Mouse (Mus musculus): Measurements from ENCODE around the gene Gm609. TPM values are rescaled to one million over a fixed set of nuclear protein-coding genes. Genes with fewer than 3 reads are reported as not detected.

Gene Gm609
- total RNA-seq, 1 experiment from 2014 or later: not detected

DNA sequence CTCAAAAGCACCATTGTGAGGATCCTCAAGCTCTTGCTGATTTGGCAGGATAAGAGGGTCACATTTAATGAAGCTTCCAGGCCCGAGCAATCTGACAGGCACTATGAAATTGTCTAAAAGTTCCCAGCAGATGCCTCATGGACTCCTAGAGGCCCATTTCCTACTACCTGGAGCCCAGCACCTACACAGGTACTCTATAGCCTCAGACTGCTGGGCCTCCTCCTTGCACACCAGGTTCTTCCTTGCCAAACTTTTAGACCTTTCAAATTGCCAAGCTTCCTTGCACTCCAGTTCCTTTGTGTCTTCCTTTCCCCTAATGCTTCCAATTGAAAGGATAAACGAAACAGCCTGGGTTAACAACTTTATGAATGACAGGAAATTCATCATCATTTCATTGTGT, 89.8 kb downstream of the Gm609 start:
- no peak for ATAC-seq (replicated peaks in 1 of 2; ENCODE audit: insufficient read depth in 1 of 2, low FRiP score in 2 of 2, low TSS enrichment in 1 of 2, low read depth in 1 of 2, poor library complexity in 2 of 2, severe bottlenecking in 2 of 2)

DNA sequence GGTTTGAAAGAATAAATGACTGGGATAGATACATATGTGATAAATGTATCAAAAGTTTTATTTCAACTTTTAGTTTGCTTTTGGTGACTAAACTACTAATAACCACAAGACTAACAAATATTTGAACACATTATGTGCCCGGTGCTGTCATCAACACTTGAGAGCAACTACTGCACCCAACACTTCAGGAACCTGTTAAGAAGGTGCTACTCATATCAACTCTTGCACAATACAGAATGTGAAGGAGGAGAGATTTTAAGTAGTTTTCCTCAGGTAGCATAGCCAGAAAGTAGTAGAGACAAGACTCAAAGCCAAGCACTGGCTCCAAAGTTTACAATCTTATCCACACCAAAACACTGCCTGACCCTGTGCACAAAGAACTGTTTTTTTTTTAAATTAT, 90.7 kb downstream of the Gm609 start:
- no peak for ATAC-seq (replicated peaks in 1 of 2; ENCODE audit: insufficient read depth in 1 of 2, low FRiP score in 2 of 2, low TSS enrichment in 1 of 2, low read depth in 1 of 2, poor library complexity in 2 of 2, severe bottlenecking in 2 of 2)

DNA sequence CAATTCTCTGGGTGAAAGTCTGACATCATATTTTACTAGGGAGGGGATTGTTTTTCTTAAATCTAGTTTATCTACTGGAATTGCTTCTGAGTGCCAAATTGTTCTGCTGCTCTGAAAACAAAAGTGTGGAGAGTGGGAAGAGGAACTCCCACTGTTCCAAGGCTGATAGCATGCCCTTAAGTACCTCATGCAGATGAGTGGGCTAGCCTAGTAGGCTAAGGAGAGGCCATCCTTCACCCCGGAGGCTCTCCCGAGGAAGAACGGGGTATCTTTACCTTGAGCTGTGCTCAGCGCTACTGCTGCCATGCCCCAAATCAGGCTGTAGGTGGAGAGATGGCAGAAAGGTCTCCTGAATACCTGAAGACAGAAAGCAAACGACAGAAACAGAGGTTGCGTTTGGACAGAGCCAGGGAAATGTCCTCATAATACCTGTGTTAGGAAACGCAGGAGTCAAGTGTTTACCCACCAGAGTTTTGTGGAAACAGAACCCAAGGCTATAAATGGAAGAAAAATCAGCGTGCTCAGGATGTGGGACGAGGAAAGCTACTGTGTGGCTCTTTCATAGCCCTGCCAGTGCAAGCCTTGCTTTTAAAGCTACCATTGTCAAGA, 92.7 kb downstream of the Gm609 start:
- no peak for ATAC-seq (replicated peaks in 1 of 2; ENCODE audit: insufficient read depth in 1 of 2, low FRiP score in 2 of 2, low TSS enrichment in 1 of 2, low read depth in 1 of 2, poor library complexity in 2 of 2, severe bottlenecking in 2 of 2)

DNA sequence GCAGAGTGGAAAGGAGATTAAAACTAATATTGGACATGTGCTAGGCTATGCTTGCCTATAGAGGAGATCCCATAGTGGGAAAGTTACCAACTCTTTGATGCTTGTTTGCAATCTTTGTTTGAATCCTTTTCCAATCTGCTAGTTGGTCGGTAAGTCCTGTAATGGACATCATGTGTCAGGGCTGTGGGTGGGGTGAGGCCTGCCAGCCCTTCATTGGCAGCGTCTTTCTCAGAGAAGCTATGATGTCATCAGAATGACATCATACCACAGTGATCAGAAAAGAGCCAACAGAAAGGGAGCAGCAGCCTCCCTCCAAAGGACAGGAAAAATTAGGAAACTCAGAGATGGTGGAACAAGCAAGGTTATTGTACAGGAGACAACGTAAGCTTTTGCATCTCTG, 93.4 kb downstream of the Gm609 start:
- ATAC-seq (replicated peaks in 1 of 2; ENCODE audit: insufficient read depth in 1 of 2, low FRiP score in 2 of 2, low TSS enrichment in 1 of 2, low read depth in 1 of 2, poor library complexity in 2 of 2, severe bottlenecking in 2 of 2): no peak

DNA sequence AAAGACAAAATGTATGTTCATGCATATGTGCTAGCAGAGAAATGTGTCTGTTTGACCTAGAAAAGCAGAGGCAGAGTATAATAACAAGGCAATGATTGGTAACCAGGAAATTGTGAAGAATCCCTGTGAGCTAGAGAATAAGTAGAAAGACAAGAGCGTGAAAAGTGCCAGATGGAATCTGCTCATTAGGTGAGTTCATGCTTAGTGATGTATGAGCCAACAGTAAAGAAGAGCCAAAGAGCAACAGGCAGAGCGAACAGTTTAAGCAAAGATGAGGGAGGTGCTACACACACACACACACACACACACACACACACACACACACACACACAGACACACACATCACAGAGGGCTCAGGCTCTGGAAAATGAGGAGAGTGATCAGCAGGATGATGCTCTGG, 95.3 kb downstream of the Gm609 start:
- ATAC-seq (replicated peaks in 1 of 2; ENCODE audit: insufficient read depth in 1 of 2, low FRiP score in 2 of 2, low TSS enrichment in 1 of 2, low read depth in 1 of 2, poor library complexity in 2 of 2, severe bottlenecking in 2 of 2): no peak

DNA sequence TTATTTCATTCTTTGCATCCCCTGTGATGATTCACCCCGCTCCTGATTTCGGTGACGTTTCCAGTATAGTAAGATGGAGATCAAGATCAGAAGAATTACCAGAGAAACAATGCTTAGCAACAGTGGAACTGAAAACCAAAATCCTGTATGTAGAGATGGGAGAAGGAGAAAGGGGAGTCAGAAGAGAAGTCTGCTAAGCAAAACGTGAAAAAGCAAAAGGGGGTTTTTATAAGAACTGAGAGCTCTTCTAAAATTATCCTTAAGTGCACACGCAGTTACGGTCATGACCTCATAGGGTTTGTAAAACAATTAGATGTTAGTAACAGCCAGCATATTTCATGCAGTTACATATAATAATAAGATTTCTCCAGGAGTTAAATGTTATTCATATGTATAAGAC, 100.5 kb downstream of the Gm609 start:
- no peak for ATAC-seq (replicated peaks in 1 of 2; ENCODE audit: insufficient read depth in 1 of 2, low FRiP score in 2 of 2, low TSS enrichment in 1 of 2, low read depth in 1 of 2, poor library complexity in 2 of 2, severe bottlenecking in 2 of 2)

DNA sequence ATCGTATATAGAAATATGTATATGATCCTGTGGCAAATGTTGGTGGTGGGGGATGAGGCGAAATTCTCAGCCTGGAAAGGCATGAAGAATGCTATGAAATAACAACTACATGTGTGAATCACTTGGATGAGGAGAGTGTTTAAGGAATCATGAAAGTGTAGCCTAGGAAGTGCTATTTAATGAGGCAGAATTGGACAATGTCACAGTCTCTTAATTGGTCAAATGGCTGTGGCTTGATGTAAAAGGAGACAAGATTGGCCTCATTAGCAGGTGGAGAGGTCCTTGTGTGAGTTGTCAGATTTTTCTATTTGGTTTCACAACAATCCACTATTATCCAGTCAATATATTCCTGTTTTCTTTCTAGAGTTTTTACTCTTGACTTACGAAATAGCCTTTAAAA, 101.1 kb downstream of the Gm609 start:
- ATAC-seq (replicated peaks in 1 of 2; ENCODE audit: insufficient read depth in 1 of 2, low FRiP score in 2 of 2, low TSS enrichment in 1 of 2, low read depth in 1 of 2, poor library complexity in 2 of 2, severe bottlenecking in 2 of 2): no peak

DNA sequence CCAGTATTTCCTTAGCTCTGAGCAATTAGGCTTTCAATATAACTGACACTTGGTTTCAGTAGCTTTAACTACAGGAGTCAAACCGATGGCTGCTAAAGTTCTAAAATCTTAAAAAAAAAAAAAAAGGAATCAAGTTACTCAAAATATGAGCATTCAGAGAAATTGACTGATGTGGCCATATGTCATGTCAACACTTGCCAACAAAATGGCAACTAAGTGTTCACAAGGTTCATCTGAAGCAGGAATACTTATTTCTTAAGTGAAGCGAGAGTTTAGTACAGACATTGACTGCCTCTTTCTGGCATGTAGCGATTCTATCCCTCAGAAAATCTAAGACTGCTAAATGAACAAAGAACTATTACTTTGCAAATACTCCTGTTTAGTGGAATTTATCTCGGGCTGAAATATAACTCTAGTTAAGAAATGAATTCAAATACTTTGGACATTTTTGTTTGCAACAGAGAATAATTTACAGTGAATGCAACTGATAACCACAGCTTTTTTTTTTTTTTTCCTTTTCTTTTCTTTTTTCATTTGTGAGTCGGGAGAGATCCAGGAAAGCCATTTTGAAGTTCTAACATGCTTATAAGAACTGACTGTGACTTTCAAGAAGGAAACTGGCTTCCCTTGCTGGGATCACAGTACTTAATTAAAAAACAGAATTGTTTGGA, 102.3 kb downstream of the Gm609 start:
- no peak for ATAC-seq (replicated peaks in 1 of 2; ENCODE audit: insufficient read depth in 1 of 2, low FRiP score in 2 of 2, low TSS enrichment in 1 of 2, low read depth in 1 of 2, poor library complexity in 2 of 2, severe bottlenecking in 2 of 2)

DNA sequence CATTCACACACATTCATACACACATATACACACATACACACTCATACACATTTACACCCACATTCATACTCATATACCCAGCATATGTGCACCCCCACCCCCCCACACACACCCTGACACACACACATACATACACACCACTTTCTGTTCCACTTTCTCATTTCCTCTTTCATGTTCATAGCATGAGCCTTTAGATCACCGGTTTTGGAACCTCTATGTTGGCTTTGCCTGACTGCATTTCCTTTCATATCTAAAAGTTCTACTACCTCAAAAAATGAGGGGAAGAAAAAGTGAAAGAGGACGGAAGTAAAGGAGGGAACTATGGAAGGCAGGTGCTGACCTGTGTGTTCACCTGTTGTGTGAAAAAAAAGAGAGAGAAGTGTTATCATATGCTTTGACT, 102.9 kb downstream of the Gm609 start:
- peak; percentile 58 to 67; a peak in 3 of 4 replicates for ATAC-seq (replicated peaks in 1 of 2; ENCODE audit: insufficient read depth in 1 of 2, low FRiP score in 2 of 2, low TSS enrichment in 1 of 2, low read depth in 1 of 2, poor library complexity in 2 of 2, severe bottlenecking in 2 of 2)

DNA sequence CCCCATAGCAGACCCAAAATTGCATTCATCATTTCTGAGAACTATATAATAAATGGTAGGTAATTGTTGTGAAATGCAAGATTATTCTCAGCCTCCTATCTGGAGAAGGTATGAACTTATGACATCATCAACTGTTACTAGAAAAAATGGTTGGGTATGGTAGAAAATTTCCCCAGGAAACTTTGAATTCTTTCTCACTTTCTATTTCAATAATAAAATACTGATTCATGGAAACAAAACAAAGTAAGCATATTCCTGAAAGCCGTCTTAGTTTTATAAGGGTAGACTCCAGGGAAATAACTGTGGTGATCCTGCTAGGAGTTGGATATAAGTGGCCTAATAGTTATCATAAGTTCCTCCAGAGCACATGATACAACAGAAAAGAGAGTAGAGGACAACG, 103.7 kb downstream of the Gm609 start:
- ATAC-seq (replicated peaks in 1 of 2; ENCODE audit: insufficient read depth in 1 of 2, low FRiP score in 2 of 2, low TSS enrichment in 1 of 2, low read depth in 1 of 2, poor library complexity in 2 of 2, severe bottlenecking in 2 of 2): no peak

DNA sequence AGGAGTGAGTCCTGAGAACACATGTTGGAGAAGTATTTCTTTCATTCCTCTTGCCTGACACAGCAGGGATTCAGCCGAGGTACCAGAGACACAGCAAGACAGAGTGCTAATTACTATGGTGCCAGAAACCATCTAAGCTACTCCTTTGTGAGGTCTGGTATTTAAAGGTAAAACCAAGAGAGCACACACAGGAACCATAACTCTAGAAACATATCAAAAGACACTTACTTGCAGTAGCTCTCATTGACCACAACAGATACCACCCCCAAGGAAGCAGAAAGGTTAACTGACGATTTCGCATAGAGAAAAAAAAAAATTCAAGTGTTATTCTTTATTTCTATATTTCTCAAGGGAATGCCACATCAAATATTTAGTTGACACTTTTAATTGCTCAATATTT, 111.0 kb downstream of the Gm609 start:
- ATAC-seq (replicated peaks in 1 of 2; ENCODE audit: insufficient read depth in 1 of 2, low FRiP score in 2 of 2, low TSS enrichment in 1 of 2, low read depth in 1 of 2, poor library complexity in 2 of 2, severe bottlenecking in 2 of 2): no peak

DNA sequence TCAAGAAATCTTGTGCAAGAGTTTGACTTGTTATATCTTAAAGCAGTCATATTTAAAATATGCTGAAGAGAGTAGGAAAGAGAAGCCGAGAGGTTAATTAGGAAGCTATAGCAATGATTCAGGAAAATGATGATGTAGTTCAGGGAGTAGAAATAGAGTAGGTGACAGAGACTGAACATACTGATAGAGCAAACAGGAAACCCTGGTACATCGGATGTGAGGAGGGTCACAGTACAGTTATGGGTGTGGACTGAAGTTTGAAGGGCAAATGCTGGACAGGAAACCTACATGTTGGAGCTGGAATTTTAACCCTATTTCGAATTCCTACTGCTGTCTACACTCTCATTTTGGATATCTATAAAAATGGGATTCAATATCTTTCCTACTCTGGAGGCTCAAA, 113.8 kb downstream of the Gm609 start:
- ATAC-seq (replicated peaks in 1 of 2; ENCODE audit: insufficient read depth in 1 of 2, low FRiP score in 2 of 2, low TSS enrichment in 1 of 2, low read depth in 1 of 2, poor library complexity in 2 of 2, severe bottlenecking in 2 of 2): no peak

DNA sequence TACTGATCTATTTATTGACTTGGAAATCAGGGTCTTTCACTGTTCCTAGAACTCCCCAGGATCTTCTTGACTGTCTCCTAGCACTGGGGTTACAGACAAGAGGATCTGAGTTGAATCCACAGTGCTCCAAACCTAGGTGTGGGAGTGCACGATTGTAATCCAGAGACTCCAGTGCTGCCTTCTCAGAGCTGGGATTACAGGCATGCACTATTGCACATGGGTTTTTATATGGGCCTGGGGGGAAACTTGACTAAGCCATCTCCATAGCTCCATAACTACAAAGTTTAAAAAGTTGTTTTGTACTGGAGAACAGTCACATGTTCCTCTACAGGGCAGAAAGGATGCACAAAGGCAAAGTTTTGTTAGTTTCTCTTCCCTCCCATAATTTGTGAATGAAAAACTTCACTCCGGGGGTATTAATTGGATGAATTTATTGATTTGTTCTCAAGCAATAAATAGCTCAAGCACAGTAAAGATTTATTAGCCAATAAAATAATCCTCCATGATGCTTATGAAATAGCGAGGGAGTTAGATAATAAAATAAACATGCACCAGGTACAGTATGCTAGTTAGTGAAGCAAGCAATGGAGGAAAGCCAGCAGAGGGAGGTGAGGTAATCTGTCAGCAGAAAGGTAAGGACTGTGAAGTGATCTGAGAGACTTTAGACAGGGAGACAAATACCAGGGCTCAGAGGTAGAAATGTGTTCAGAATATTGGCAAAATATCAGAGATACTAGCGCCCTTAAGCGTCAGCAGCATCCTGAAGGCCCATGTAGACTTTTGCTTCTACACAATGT, 114.4 kb downstream of the Gm609 start:
- no peak for ATAC-seq (replicated peaks in 1 of 2; ENCODE audit: insufficient read depth in 1 of 2, low FRiP score in 2 of 2, low TSS enrichment in 1 of 2, low read depth in 1 of 2, poor library complexity in 2 of 2, severe bottlenecking in 2 of 2)

DNA sequence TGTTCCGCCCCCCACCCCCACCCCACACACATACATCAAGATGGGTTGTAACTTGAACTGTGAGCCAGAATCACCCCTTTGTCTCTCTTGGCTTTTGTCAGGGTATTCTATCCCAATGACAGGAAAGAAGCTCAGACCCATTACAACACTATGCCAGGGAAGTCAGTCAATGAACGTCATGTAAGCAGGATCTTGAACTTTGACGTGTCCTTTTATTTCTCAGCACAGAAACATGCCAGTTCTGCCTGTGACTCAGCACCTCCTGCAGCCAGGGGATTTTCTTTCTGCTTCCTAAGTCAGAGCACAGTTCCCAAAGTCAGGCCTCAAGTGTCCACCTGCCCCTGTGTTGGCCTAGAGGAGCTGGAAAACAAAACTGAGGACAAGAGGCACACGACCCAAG, 115.4 kb downstream of the Gm609 start:
- ATAC-seq (replicated peaks in 1 of 2; ENCODE audit: insufficient read depth in 1 of 2, low FRiP score in 2 of 2, low TSS enrichment in 1 of 2, low read depth in 1 of 2, poor library complexity in 2 of 2, severe bottlenecking in 2 of 2): no peak

DNA sequence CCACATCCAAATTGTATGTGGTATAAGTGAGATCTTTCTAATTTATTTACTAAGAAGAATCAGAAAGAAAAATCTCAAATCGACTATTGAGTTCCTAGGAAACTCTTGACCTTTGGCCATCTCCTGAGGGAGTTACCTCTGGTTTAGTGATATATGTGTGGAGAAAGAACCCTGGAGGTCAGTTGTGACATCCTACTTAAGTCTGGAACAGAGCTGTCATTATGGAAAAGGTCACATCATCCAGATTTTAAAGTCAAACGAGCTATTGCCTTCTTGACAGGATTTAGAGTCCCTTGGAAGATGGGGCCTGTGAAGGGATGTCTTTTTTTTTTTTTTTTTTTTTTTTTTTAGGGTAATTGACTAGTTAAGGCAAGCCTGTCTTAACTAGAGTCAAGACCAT, 116.0 kb downstream of the Gm609 start:
- no peak for ATAC-seq (replicated peaks in 1 of 2; ENCODE audit: insufficient read depth in 1 of 2, low FRiP score in 2 of 2, low TSS enrichment in 1 of 2, low read depth in 1 of 2, poor library complexity in 2 of 2, severe bottlenecking in 2 of 2)

DNA sequence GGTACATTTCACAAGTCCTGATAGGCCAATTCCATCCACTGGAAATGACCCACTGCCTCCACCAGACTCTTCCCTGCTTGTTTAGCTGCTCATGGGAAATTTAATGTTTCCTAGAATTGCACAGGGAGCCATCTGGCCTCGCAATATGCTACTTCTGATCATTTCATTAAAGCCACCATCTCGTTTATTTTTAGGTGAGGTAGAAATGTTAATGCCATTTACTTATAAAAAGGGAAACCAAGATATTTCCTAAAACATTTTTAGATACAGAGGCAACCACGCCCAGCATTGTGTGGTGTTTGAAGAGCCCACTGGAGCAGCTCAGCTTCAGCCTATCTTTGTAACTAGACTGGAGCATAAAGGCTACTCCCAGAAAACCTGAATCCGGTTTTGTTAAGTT, 116.5 kb downstream of the Gm609 start:
- ATAC-seq (replicated peaks in 1 of 2; ENCODE audit: insufficient read depth in 1 of 2, low FRiP score in 2 of 2, low TSS enrichment in 1 of 2, low read depth in 1 of 2, poor library complexity in 2 of 2, severe bottlenecking in 2 of 2): no peak

DNA sequence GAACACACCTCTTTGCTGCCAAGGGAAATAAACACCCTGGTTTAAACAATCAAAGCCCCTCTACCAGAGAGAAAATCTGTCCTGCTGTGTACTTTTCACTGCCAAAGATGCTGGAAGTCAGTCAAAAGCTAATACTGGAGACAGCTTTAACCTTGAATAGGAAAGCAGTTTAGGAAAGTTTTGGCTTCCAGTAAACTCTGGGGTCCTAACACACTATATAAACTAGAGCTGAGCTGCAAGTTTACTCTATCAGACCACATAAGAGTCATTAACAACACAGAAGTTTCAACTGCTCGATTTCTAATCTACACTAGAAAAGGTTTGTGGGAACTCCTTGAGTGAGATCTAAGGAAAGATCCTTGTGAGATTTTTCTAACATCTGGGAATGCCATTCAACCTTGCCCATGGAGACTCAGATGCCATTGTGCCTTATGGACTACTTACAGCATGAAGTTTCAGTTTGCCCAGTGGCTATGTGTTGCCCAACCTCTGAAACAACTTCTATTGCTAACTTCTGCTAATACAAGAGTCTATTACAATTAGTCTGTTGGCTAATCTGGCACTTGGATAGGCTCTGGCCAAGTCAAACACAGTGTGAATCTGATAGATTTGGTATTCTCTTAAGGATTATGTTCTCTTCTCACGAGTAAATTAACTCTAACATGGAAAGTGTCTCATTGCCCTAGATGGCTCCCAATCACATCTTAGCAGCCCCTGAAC, 117.1 kb downstream of the Gm609 start:
- ATAC-seq (replicated peaks in 1 of 2; ENCODE audit: insufficient read depth in 1 of 2, low FRiP score in 2 of 2, low TSS enrichment in 1 of 2, low read depth in 1 of 2, poor library complexity in 2 of 2, severe bottlenecking in 2 of 2): no peak

DNA sequence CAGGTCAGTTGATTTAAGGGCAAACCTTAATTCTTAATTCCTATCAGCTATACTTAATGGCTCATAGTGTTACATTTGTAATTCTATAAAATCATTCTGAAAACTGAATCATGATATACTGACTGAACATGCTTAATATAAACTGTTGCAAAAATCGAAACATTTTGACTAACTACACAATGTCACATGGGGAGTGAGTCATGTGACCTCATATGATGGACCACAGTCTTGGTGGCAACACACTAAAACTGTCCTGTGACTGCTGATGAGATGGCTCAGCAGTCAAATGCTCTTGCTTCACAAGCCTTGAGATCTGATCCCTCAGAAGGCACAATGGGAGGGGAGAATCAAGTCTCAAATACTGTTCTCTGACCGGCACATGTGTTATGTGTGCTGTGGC, 118.7 kb downstream of the Gm609 start:
- ATAC-seq (replicated peaks in 1 of 2; ENCODE audit: insufficient read depth in 1 of 2, low FRiP score in 2 of 2, low TSS enrichment in 1 of 2, low read depth in 1 of 2, poor library complexity in 2 of 2, severe bottlenecking in 2 of 2): no peak

Measured in hematopoietic stem cell, adult 5-6 weeks (primary cell).